Mouse (Mus musculus) MEL-GATA-1-ER (cell line): ENCODE data around the gene Rnf32.

Experiments used
- DNase-seq: peaks from one replicate; pipeline ENCODE4 v3.0.0-alpha.2; 2012; ENCODE audit warnings: low read depth; ENCODE audit errors: extremely low read depth

The Rnf32 gene

DNA sequence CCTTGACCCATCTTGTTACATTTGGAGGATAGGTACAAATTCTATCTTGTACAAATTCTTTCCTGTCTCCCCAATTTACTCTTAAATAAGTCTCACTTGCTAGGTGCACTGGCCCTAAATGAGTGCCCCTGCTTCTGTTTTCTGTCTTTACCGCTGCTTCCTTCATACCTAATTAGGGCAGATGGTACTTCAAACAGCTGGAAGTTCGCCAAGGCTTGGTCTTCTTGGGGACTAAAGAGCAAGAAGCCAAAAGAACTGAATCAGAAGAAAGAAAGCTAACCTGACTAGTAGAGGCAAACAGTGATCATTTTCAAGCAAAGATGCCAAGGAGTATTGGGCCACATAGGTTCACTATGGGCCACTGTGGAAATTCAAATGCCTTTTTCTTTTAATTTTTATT, 77.6 kb downstream of the Rnf32 start:
- no peak for DNase-seq

- DNase-seq = no peak
These were observed 79.0 kb downstream of the Rnf32 start for GRCm38 (mm10) chr5:29274746-29275145.
